Comparison of ENCODE assay signal across 22 mouse cellular contexts in genomic region chr5:30493723-30494122, GRCm38 (mm10). TPM values are rescaled to one million over a fixed set of nuclear protein-coding genes. Genes with fewer than 3 reads are reported as not detected.
"Had no signal": no experiment of that assay in that cellular context is flagged by ENCODE, and none has a peak within 500 bp of the region (broad histone marks: within the 10 kb centered on the region; RNA-seq: fewer than 3 reads in every experiment).

No protein-coding gene starts in this region.

- DNase-seq: lung, adult 18-20 months; lung, embryonic 14.5 days; lung, postnatal 10 days; lung, postnatal 4 days; right cerebral cortex, postnatal 14 days; spleen, adult 18-20 months; thymus, adult 18-20 months; thymus, postnatal 14 days; thymus, postnatal 4 days had no signal

- H3K9ac ChIP-seq: lung, embryonic 14.5 days; midbrain, embryonic 13.5 days; midbrain, embryonic 15.5 days; neural tube, embryonic 12.5 days had no signal

- H3K36me3 ChIP-seq: midbrain, embryonic 13.5 days; midbrain, embryonic 15.5 days; neural tube, embryonic 12.5 days had no signal

- H3K4me1 ChIP-seq: midbrain, embryonic 13.5 days; midbrain, embryonic 15.5 days had no signal

- H3K4me3 ChIP-seq: midbrain, embryonic 13.5 days; midbrain, embryonic 15.5 days; neural tube, embryonic 12.5 days had no signal

- H3K9me3 ChIP-seq: midbrain, embryonic 13.5 days; midbrain, embryonic 15.5 days; neural tube, embryonic 12.5 days had no signal

- H3K27ac ChIP-seq: midbrain, embryonic 13.5 days; midbrain, embryonic 15.5 days; neural tube, embryonic 12.5 days had no signal

- H3K27me3 ChIP-seq: midbrain, embryonic 13.5 days; midbrain, embryonic 15.5 days; neural tube, embryonic 12.5 days had no signal

RNA-seq across cellular contexts. Expression of gene 1700001C02Rik, which starts 27.9 kb away (rescaled TPM):
- total RNA-seq: megakaryocyte, adult 5-6 weeks; monocyte, adult 5-6 weeks; neutrophil, adult 5-6 weeks had no signal
- polyA plus RNA-seq: lung, embryonic 14.5 days; midbrain, embryonic 11.5 days; neural tube, embryonic 12.5 days; stomach, embryonic 14.5 days; stomach, embryonic 16.5 days had no signal

RNA-seq across cellular contexts. Expression of gene Otof, which starts 32.0 kb away (rescaled TPM):
- total RNA-seq: monocyte, adult 5-6 weeks; neutrophil, adult 5-6 weeks had no signal

RNA-seq across cellular contexts. Expression of gene Cib4, which starts 51.9 kb away (rescaled TPM):
- total RNA-seq: megakaryocyte, adult 5-6 weeks; midbrain, postnatal 0 days; neutrophil, adult 5-6 weeks had no signal
- polyA plus RNA-seq: lung, embryonic 14.5 days; lung, embryonic 16.5 days; midbrain, embryonic 11.5 days; midbrain, embryonic 13.5 days; midbrain, embryonic 15.5 days; midbrain, postnatal 0 days; neural tube, embryonic 12.5 days; neural tube, embryonic 14.5 days; stomach, embryonic 14.5 days; stomach, embryonic 16.5 days; thymus, postnatal 0 days had no signal
